In the genomic region with DNA sequence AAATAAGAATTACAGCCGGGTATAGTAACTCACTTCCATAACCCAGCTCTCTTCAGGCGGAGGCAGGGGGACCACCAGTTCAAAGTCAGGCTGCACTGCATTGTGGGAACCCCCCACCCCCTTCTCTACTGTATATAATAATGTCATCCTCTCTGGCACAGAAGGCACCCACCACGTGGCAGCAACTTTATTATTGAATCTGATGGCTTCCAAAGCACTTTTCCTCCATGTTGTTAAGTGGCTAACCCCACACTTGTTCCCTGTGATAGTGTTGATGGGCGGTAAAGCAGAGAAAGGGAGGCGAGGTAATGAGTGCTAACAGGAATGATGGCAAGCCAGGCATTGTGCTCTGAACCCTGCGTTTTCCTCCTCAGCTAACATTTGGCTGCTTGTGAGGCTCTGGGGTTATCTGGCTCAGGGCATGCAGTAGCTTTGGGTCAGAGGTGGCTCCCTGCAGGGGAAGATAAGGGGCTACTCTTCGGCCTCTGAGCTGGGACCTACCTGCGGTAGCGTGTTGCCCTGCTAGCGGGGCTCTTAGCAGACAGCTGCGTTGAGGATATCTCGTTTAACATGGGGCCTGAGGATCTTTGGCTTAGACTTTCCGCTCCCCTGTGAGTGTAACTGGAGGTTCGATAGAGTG, we compare ENCODE assay signal across 9 mouse cellular contexts. TPM values are rescaled to one million over a fixed set of nuclear protein-coding genes. Genes with fewer than 3 reads are reported as not detected.
DNase-seq lines count a peak whose midpoint lies in the region; ATAC-seq and TF ChIP-seq lines count a peak whose summit lies in the region.
"Had no signal": no experiment of that assay in that cellular context is flagged by ENCODE, and none has a peak within 500 bp of the region (broad histone marks: within the 10 kb centered on the region; RNA-seq: fewer than 3 reads in every experiment).

No protein-coding gene starts in this region.

- H3K27ac ChIP-seq in heart, embryonic 11.5 days (ENCODE audit: low read depth, low read length), result peak overlapping the region; percentile 89
- no peak overlapping the region for H3K27ac ChIP-seq in cortical plate, adult 2 months (ENCODE audit: insufficient read depth, low read length)
- no peak overlapping the region for H3K27ac ChIP-seq in intestine, embryonic 14.5 days (ENCODE audit: low read depth)
- no peak overlapping the region for H3K27ac ChIP-seq in midbrain, embryonic 15.5 days

- H3K4me3 ChIP-seq in heart, embryonic 11.5 days (ENCODE audit: low read depth, low read length), result peak overlapping the region; percentile 89
- H3K4me3 ChIP-seq in cortical plate, adult 2 months (ENCODE audit: insufficient read depth, low read length), result peak overlapping the region; percentile 81; the same call in 1 of the 2 replicates
- H3K4me3 ChIP-seq in intestine, embryonic 14.5 days (ENCODE audit: low read depth, low read length), result peak overlapping the region; percentile 90; the same call in 1 of the 2 replicates
- peak overlapping the region; percentile 64 for H3K4me3 ChIP-seq in midbrain, embryonic 15.5 days

- ATAC-seq in heart, embryonic 11.5 days (replicated peaks; ENCODE audit: insufficient number of reproducible peaks, low FRiP score, low TSS enrichment), result peak; percentile 31; the same call in 1 of the 2 replicates
- no peak for ATAC-seq in intestine, embryonic 14.5 days (replicated peaks; ENCODE audit: low FRiP score, low TSS enrichment, low read depth)
- ATAC-seq in midbrain, embryonic 15.5 days (replicated peaks), result no peak
- ATAC-seq in inflammation-experienced regulatory T-cells, adult 6 months, result no peak

- no peak for TF ChIP-seq CTCF in cortical plate, adult 2 months (IDR thresholded peaks at IDR 0.05; ENCODE audit: extremely low read depth, insufficient read depth, low read length)

- 28% methylated on average over 14 of the region's 14 CpGs for WGBS in heart, embryonic 11.5 days (ENCODE audit: insufficient replicate concordance)
- WGBS in intestine, embryonic 14.5 days, result 62% methylated on average over 14 of the region's 14 CpGs
- 78% methylated on average over 14 of the region's 14 CpGs for WGBS in midbrain, embryonic 15.5 days

- no peaks in the 10 kb centered on the region for H3K27me3 ChIP-seq in heart, embryonic 11.5 days (ENCODE audit: control insufficient read depth, insufficient read depth, low read length)
- H3K27me3 ChIP-seq in intestine, embryonic 14.5 days (replicated peaks; ENCODE audit: control insufficient read depth, insufficient read depth, low read length), result no peaks in the 10 kb centered on the region
- H3K27me3 ChIP-seq in midbrain, embryonic 15.5 days (replicated peaks), result no peaks in the 10 kb centered on the region

- H3K9ac ChIP-seq in heart, embryonic 11.5 days (ENCODE audit: low read depth, low read length), result peak overlapping the region; percentile 88
- peak overlapping the region; percentile 78; the same call in 1 of the 2 replicates for H3K9ac ChIP-seq in intestine, embryonic 14.5 days (ENCODE audit: low read length)
- no peak overlapping the region for H3K9ac ChIP-seq in midbrain, embryonic 15.5 days

- DNase-seq in heart, adult 8-10 months (ENCODE audit: low spot score), result no peak
- no peak for DNase-seq in intestine, embryonic 14.5 days (ENCODE audit: low spot score)
- no peak for DNase-seq in adrenal gland, postnatal 25 days
- DNase-seq in cerebellum, adult 9-11 months, result no peak
- DNase-seq: kidney, postnatal 4 days had no signal

- no peak for TF ChIP-seq POLR2A in cortical plate, adult 2 months (IDR thresholded peaks at IDR 0.05; ENCODE audit: extremely low read depth, insufficient read depth, low read length)

- H3K9me3 ChIP-seq in heart, embryonic 11.5 days (replicated peaks; ENCODE audit: control insufficient read depth, low read length), result no peaks in the 10 kb centered on the region
- H3K9me3 ChIP-seq in intestine, embryonic 14.5 days (ENCODE audit: control insufficient read depth, low read length), result no peaks in the 10 kb centered on the region
- H3K9me3 ChIP-seq in midbrain, embryonic 15.5 days, result no peaks in the 10 kb centered on the region

- H3K4me1 ChIP-seq in heart, embryonic 11.5 days (ENCODE audit: control insufficient read depth, insufficient read depth, low read length), result peaks cover 44% of the 10 kb centered on the region
- H3K4me1 ChIP-seq in cortical plate, adult 2 months (ENCODE audit: control insufficient read depth, insufficient read depth, low read length), result no peaks in the 10 kb centered on the region; the same call in 1 of the 2 replicates
- H3K4me1 ChIP-seq in intestine, embryonic 14.5 days (replicated peaks; ENCODE audit: control insufficient read depth, insufficient read depth, low read length), result peaks cover 39% of the 10 kb centered on the region
- H3K4me1 ChIP-seq in midbrain, embryonic 15.5 days, result peaks cover 37% of the 10 kb centered on the region

- peak overlapping the region; percentile 83 for H3K4me2 ChIP-seq in heart, embryonic 11.5 days
- H3K4me2 ChIP-seq in intestine, embryonic 14.5 days (ENCODE audit: low read length), result peak overlapping the region; percentile 93
- peak overlapping the region; percentile 74 for H3K4me2 ChIP-seq in midbrain, embryonic 15.5 days

- H3K36me3 ChIP-seq in heart, embryonic 11.5 days (ENCODE audit: control insufficient read depth, insufficient read depth, low read length), result peaks cover 10% of the 10 kb centered on the region
- H3K36me3 ChIP-seq in intestine, embryonic 14.5 days (ENCODE audit: control insufficient read depth, insufficient read depth, low read length), result peaks cover 14% of the 10 kb centered on the region
- peaks cover 7% of the 10 kb centered on the region; the same call in 1 of the 2 replicates for H3K36me3 ChIP-seq in midbrain, embryonic 15.5 days (replicated peaks)

RNA-seq across cellular contexts. Expression of a gene that starts 1.8 kb away (rescaled TPM):
- polyA plus RNA-seq in heart, embryonic 11.5 days (2014; fragmentation: Nextera tagmentation; extraction: Ambion mirVana), result 214 and 254 TPM in 2 replicates
- total RNA-seq in heart, adult 8-10 months (2022), result 100 to 1,000 TPM in 1 of 4 experiments, 10 to 100 TPM in 3; 74.2 to 104 (median 85.4) TPM
- polyA plus RNA-seq in cortical plate, adult 2 months (2012; rRNA removed), result 64.3 and 69.7 TPM in 2 replicates
- polyA plus RNA-seq in intestine, embryonic 14.5 days (2014; fragmentation: Nextera tagmentation; extraction: Ambion mirVana), result 190 and 193 TPM in 2 replicates
- 143 and 144 TPM in 2 replicates for polyA plus RNA-seq in midbrain, embryonic 15.5 days (2015; fragmentation: Nextera tagmentation; extraction: Ambion mirVana)
- total RNA-seq in adrenal gland, postnatal 25 days (2021), result 183 and 235 TPM in 2 replicates
- 1 to 10 TPM; 4.0 to 6.9 (median 6.6) TPM for polyA plus RNA-seq in inflammation-experienced regulatory T-cells, adult 6 months (2017; shearing (Covaris generic))

RNA-seq across cellular contexts. Expression of a gene that starts 24.6 kb away (rescaled TPM):
- 0.10 and 0.42 TPM in 2 replicates for polyA plus RNA-seq in heart, embryonic 11.5 days (2014; fragmentation: Nextera tagmentation; extraction: Ambion mirVana)
- total RNA-seq in heart, adult 8-10 months (2022), result 10 to 100 TPM in 1 of 4 experiments, 1 to 10 TPM in 3; 7.2 to 10.5 (median 7.7) TPM
- polyA plus RNA-seq in cortical plate, adult 2 months (2012; rRNA removed), result 0.68 and 0.90 TPM in 2 replicates
- 0.08 and 0.31 TPM in 2 replicates for polyA plus RNA-seq in intestine, embryonic 14.5 days (2014; fragmentation: Nextera tagmentation; extraction: Ambion mirVana)
- 0.40 and 0.49 TPM in 2 replicates for polyA plus RNA-seq in midbrain, embryonic 15.5 days (2015; fragmentation: Nextera tagmentation; extraction: Ambion mirVana)
- total RNA-seq in adrenal gland, postnatal 25 days (2021), result 8.6 and 14.8 TPM in 2 replicates
- 1 to 10 TPM; 2.2 to 5.4 (median 3.0) TPM for polyA plus RNA-seq in inflammation-experienced regulatory T-cells, adult 6 months (2017; shearing (Covaris generic))
